Mouse (Mus musculus) retina, adult 2 months (tissue): Measurements from ENCODE around the gene Trp53i11.

Experiments used
- DNase-seq: peaks from one replicate; pipeline ENCODE4 v3.0.0-alpha.2; 2012; ENCODE audit warnings: low read depth, low spot score

Gene Trp53i11

GRCm38 (mm10) chr2:93242166-93242565, 54.8 kb downstream of the Trp53i11 start:
- DNase-seq, result no peak

GRCm38 (mm10) chr2:93243439-93244089, 56.2 kb downstream of the Trp53i11 start:
- DNase-seq, result no peak

GRCm38 (mm10) chr2:93244090-93244443, 56.7 kb downstream of the Trp53i11 start:
- DNase-seq, result no peak

DNA sequence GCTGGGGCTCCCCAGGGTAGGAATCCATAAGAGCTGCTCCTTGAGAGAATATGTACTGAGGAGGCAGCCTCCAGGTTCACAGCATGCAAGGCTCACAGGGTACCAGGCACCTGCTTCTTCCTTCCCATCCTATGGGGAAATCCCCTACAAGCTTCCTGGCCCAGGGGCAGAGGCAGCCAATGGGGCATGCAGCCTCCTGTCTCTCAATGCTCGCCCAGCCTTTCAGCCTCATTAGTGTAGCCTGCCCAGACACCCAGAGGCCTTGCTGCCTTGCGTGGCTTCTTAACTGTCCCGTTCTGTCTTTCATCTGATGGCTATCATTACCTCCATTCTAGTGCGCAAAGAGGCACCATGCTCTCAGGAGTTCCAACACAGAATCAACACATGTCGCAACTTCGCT, 61.7 kb downstream of the Trp53i11 start:
- no peak for DNase-seq

DNA sequence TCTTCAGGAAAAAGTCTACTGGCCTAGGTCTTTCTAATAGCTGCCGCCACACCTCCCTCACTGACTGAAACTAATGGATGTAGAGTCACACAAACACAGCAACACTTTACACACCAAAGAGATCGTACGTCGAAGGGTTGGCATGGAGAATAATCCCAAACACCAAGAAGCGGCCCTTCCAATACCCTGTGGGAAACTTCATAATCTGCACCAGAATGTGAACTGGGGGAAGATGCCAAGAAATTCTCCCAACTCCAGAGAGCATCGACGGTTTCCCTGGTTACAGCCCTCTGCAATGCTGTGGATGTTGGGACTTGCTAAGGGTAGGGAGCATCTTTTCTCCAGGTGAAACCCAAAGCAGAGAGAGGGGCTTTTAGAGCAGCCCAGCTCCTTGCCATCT, 63.3 kb downstream of the Trp53i11 start:
- no peak for DNase-seq
